Mouse (Mus musculus) stomach, embryonic 15.5 days (tissue): Measurements from ENCODE around the gene Olfr462. TPM values are rescaled to one million over a fixed set of nuclear protein-coding genes. Genes with fewer than 3 reads are reported as not detected.

Experiments used
- ATAC-seq: fragments of 200-750 bp; cut with Nextera tagmentation; 2 replicates; pipeline ENCODE4 v1.8.0; 2017; ENCODE audit warnings: low read depth, moderate number of reproducible peaks, moderate TSS enrichment; ENCODE audit not compliant: insufficient read depth, low FRiP score
- H3K27ac ChIP-seq: fragments of 300-500 bp; sonication (generic); 2 replicates; pipeline ENCODE4 v1.5.1; 2015; ENCODE audit warnings: mild to moderate bottlenecking, inconsistent platforms
- H3K27me3 ChIP-seq: fragments of 300-500 bp; sonication (generic); replicated peaks from 2 replicates; pipeline ENCODE4 v1.6.1; 2015; ENCODE audit warnings: inconsistent platforms
- H3K36me3 ChIP-seq: fragments of 300-500 bp; sonication (generic); 2 replicates; pipeline ENCODE4 v1.6.1; 2015; ENCODE audit warnings: inconsistent platforms
- H3K4me1 ChIP-seq: fragments of 300-500 bp; sonication (generic); 2 replicates; pipeline ENCODE4 v1.6.1; 2015; ENCODE audit warnings: inconsistent platforms
- H3K4me2 ChIP-seq: fragments of 300-500 bp; sonication (generic); 2 replicates; pipeline ENCODE4 v1.6.1; 2015; ENCODE audit warnings: mild to moderate bottlenecking, inconsistent platforms
- H3K4me3 ChIP-seq: fragments of 300-500 bp; sonication (generic); replicated peaks from 2 replicates; pipeline ENCODE4 v1.5.1; 2015; ENCODE audit warnings: inconsistent platforms
- H3K9ac ChIP-seq: fragments of 300-500 bp; sonication (generic); 2 replicates; pipeline ENCODE4 v1.6.1; 2015; ENCODE audit warnings: inconsistent platforms
- H3K9me3 ChIP-seq: fragments of 300-500 bp; sonication (generic); 2 replicates; pipeline ENCODE4 v1.6.1; 2016; ENCODE audit warnings: inconsistent platforms
- WGBS: fragments of 180-500 bp; shearing (Covaris S2); methylation state at CpG from one replicate; pipeline ENCODE4 v1.1.7; 2015; 5-methylcytosine and 5-hydroxymethylcytosine counted together
- polyA plus RNA-seq: library from polyadenylated mRNA; unstranded; fragments of >200 nt; fragmentation: Nextera tagmentation; extraction: Ambion mirVana; gene quantifications from 2 replicates; pipeline ENCODE4 v1.2.1, GENCODE M21; 2015

Gene Olfr462
- polyA plus RNA-seq, 1 experiment from 2014 or later, result not detected

DNA sequence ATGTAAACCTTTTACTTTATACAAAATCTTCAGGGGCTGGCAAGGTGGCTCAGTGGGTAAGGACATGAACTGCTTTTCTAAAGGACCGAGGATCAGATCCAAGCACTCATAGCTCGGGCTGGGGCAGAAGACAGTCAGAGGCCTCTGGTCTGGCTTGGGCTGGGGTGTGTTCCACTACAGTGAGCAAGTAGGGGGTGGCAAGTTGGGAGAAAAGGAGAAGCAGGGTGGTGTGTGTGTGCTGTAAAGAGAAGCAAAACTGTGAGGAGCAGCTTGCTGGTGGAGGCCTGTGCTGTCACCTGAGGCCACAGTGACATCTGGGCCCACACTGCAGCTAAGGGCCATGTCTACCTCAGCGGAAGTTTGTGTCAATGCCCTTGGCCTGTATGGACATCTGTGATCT is 50.6 kb downstream of the Olfr462 start:
- Histone ChIP-seq H3K4me2 (no peak overlapping the region), H3K27me3 (no peaks in the 10 kb centered on the region), H3K36me3 (no peaks in the 10 kb centered on the region), H3K4me3 (no peak overlapping the region), H3K4me1 (no peaks in the 10 kb centered on the region), H3K9ac (no peak overlapping the region), H3K27ac (no peak overlapping the region), H3K9me3 (no peaks in the 10 kb centered on the region)
- ATAC-seq, result no peak
- 74% methylated on average over 3 of the region's 3 CpGs for WGBS

DNA sequence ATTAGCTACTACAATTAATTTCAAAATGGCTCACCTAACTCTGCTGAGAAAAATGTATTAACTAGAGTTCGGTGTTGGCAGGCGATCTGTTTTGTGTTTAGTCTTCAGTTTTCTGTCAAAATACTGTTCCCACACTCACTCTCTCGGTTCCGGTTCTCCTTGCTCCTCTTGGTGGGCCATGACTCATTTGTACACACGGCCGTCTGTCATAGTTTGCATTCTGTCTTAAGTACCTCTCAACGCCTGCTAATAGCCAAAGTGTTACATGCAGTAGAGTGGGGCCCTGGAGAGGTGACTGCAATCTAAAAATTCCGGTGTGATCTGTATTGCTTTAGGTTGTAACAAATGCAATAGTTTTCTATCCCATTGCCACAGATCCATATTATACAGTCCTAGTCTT is 51.4 kb downstream of the Olfr462 start:
- ATAC-seq, result no peak
- Histone ChIP-seq H3K4me2 (no peak overlapping the region), H3K9me3 (no peaks in the 10 kb centered on the region), H3K9ac (no peak overlapping the region), H3K27ac (no peak overlapping the region), H3K4me1 (no peaks in the 10 kb centered on the region), H3K4me3 (no peak overlapping the region), H3K36me3 (no peaks in the 10 kb centered on the region), H3K27me3 (no peaks in the 10 kb centered on the region)
- WGBS, result 62% methylated on average over 8 of the region's 8 CpGs

Other genes with a start within 250 kb of the Olfr462 start
- gene Rnf43, start 229.5 kb downstream of the Olfr462 start, polyA plus RNA-seq, result 14.0 and 14.5 TPM in 2 replicates
- gene Supt4a, start 154.7 kb downstream of the Olfr462 start, polyA plus RNA-seq, result 118 and 127 TPM in 2 replicates
- gene Tspoap1, start 131.7 kb downstream of the Olfr462 start, polyA plus RNA-seq, result 2.0 and 2.8 TPM in 2 replicates
- 11.1 and 23.1 TPM in 2 replicates for gene Mpo, start 98.7 kb downstream of the Olfr462 start, polyA plus RNA-seq
- 0.04 and 0.18 TPM in 2 replicates for gene Lpo, start 64.0 kb downstream of the Olfr462 start, polyA plus RNA-seq
- 12.0 and 13.4 TPM in 2 replicates for gene Mks1, start 39.1 kb downstream of the Olfr462 start, polyA plus RNA-seq
- 0.14 and 0.21 TPM in 2 replicates for gene Epx, start 16.7 kb downstream of the Olfr462 start, polyA plus RNA-seq
- gene Olfr463, start 5.1 kb upstream of the Olfr462 start, polyA plus RNA-seq, result not detected in 2 replicates
- not detected in 2 replicates for gene Olfr464, start 28.7 kb upstream of the Olfr462 start, polyA plus RNA-seq
- gene Dynll2, start 95.3 kb upstream of the Olfr462 start, polyA plus RNA-seq, result 23.7 and 23.8 TPM in 2 replicates
- gene Srsf1, start 155.1 kb upstream of the Olfr462 start, polyA plus RNA-seq, result 271 TPM in 2 replicates
- 34.0 and 35.1 TPM in 2 replicates for gene Vezf1, start 176.0 kb upstream of the Olfr462 start, polyA plus RNA-seq
- 23.8 and 26.7 TPM in 2 replicates for gene Cuedc1, start 205.8 kb upstream of the Olfr462 start, polyA plus RNA-seq